Mouse (Mus musculus): Measurements from ENCODE around the gene Gm49337.
A peak's percentile ranks its signal among the peaks of the same experiment; 100 is the strongest.

Gene Gm49337

GRCm38 (mm10) chr4:116173072-116173471 is at the start of gene Gm49337, which contains the start of gene 1700042G07Rik:
Gene Gm49337, plus strand, starts transcription at chr4:116173384.
Gene 1700042G07Rik, plus strand, starts transcription at chr4:116173372.
- DNase-seq (ENCODE audit: low read depth, low spot score) = no peak

- peak; percentile 97 for DNase-seq (ENCODE audit: low read depth, low spot score)
Measured at GRCm38 (mm10) chr4:116123602-116124519, 49.3 kb upstream of the Gm49337 start, which contains the start of the genes Rad54l and Pomgnt1. Gene Rad54l, minus strand, starts transcription at chr4:116123690. Gene Pomgnt1, plus strand, starts transcription at chr4:116123840.

GRCm38 (mm10) chr4:116125803-116126386 is 47.3 kb upstream of the Gm49337 start:
- no peak for DNase-seq (ENCODE audit: low read depth, low spot score)

- DNase-seq (ENCODE audit: low read depth, low spot score) = no peak
Measured at GRCm38 (mm10) chr4:116127956-116128355, 45.2 kb upstream of the Gm49337 start.

- DNase-seq (ENCODE audit: low read depth, low spot score) = no peak
Measured at GRCm38 (mm10) chr4:116133126-116133525, 40.1 kb upstream of the Gm49337 start.

GRCm38 (mm10) chr4:116134990-116135389 is 38.2 kb upstream of the Gm49337 start:
- peak; percentile 69 for DNase-seq (ENCODE audit: low read depth, low spot score)

- no peak for DNase-seq (ENCODE audit: low read depth, low spot score)
Measured at GRCm38 (mm10) chr4:116137421-116137996, 35.7 kb upstream of the Gm49337 start.

- DNase-seq (ENCODE audit: low read depth, low spot score) = no peak
Measured at GRCm38 (mm10) chr4:116140801-116141574, 32.2 kb upstream of the Gm49337 start.

- no peak for DNase-seq (ENCODE audit: low read depth, low spot score)
Measured at GRCm38 (mm10) chr4:116141736-116142135, 31.4 kb upstream of the Gm49337 start.

- DNase-seq (ENCODE audit: low read depth, low spot score) = no peak
Measured at GRCm38 (mm10) chr4:116142269-116142668, 30.9 kb upstream of the Gm49337 start.

GRCm38 (mm10) chr4:116143317-116143811 is 29.8 kb upstream of the Gm49337 start:
- no peak for DNase-seq (ENCODE audit: low read depth, low spot score)

GRCm38 (mm10) chr4:116143891-116144717 is 29.1 kb upstream of the Gm49337 start:
- no peak for DNase-seq (ENCODE audit: low read depth, low spot score)

GRCm38 (mm10) chr4:116149812-116150155 is 23.4 kb upstream of the Gm49337 start:
- DNase-seq (ENCODE audit: low read depth, low spot score) = peak; percentile 45

- DNase-seq (ENCODE audit: low read depth, low spot score) = peak; percentile 46
Measured at GRCm38 (mm10) chr4:116150156-116150861, 22.9 kb upstream of the Gm49337 start.

GRCm38 (mm10) chr4:116150862-116151221 is 22.3 kb upstream of the Gm49337 start:
- DNase-seq (ENCODE audit: low read depth, low spot score) = peak; percentile 36

- no peak for DNase-seq (ENCODE audit: low read depth, low spot score)
Measured at GRCm38 (mm10) chr4:116151238-116151637, 21.9 kb upstream of the Gm49337 start, which contains the start of gene Lurap1. Gene Lurap1, minus strand, starts transcription at chr4:116151338.

GRCm38 (mm10) chr4:116152702-116153101 is 20.5 kb upstream of the Gm49337 start:
- no peak for DNase-seq (ENCODE audit: low read depth, low spot score)

- DNase-seq (ENCODE audit: low read depth, low spot score) = no peak
Measured at GRCm38 (mm10) chr4:116157882-116158281, 15.3 kb upstream of the Gm49337 start.

GRCm38 (mm10) chr4:116159912-116160311 is 13.3 kb upstream of the Gm49337 start:
- peak; percentile 66 for DNase-seq (ENCODE audit: low read depth, low spot score)

- DNase-seq (ENCODE audit: low read depth, low spot score) = no peak
Measured at GRCm38 (mm10) chr4:116160769-116161168, 12.4 kb upstream of the Gm49337 start.

Measured in 3T3-L1 (cell line).